Mouse (Mus musculus) midbrain, embryonic 12.5 days (tissue): ENCODE results near the gene Robo4. TPM values are rescaled to one million over a fixed set of nuclear protein-coding genes. Genes with fewer than 3 reads are reported as not detected.

Experiments
- ATAC-seq: fragments of 200-750 bp; cut with Nextera tagmentation; 2 replicates; pipeline ENCODE4 v1.8.0; 2017; ENCODE audit warnings: low read depth, moderate TSS enrichment, moderate library complexity; ENCODE audit not compliant: low FRiP score
- H3K27ac ChIP-seq: fragments of 300-500 bp; sonication (generic); replicated peaks from 2 replicates; pipeline ENCODE4 v1.5.1; 2016; ENCODE audit warnings: mild to moderate bottlenecking
- H3K27me3 ChIP-seq: fragments of 300-500 bp; sonication (generic); 2 replicates; pipeline ENCODE4 v1.6.1; 2016; ENCODE audit warnings: mild to moderate bottlenecking
- H3K36me3 ChIP-seq: fragments of 300-500 bp; sonication (generic); 2 replicates; pipeline ENCODE4 v1.6.1; 2016
- H3K4me1 ChIP-seq: fragments of 300-500 bp; sonication (generic); 2 replicates; pipeline ENCODE4 v1.6.1; 2016
- H3K4me2 ChIP-seq: fragments of 300-500 bp; sonication (generic); replicated peaks from 2 replicates; pipeline ENCODE4 v1.6.1; 2016; ENCODE audit warnings: mild to moderate bottlenecking, moderate library complexity
- H3K4me3 ChIP-seq: fragments of 300-500 bp; sonication (generic); 2 replicates; pipeline ENCODE4 v1.5.1; 2016; ENCODE audit warnings: mild to moderate bottlenecking
- H3K9ac ChIP-seq: fragments of 300-500 bp; sonication (generic); replicated peaks from 2 replicates; pipeline ENCODE4 v1.6.1; 2016; ENCODE audit warnings: mild to moderate bottlenecking, moderate library complexity
- H3K9me3 ChIP-seq: fragments of 300-500 bp; sonication (generic); 2 replicates; pipeline ENCODE4 v1.6.1; 2016; ENCODE audit warnings: mild to moderate bottlenecking
- WGBS: fragments of 180-500 bp; shearing (Covaris S2); methylation state at CpG from one replicate; pipeline ENCODE4 v1.1.7; 2016; 5-methylcytosine and 5-hydroxymethylcytosine counted together
- polyA plus RNA-seq: library from polyadenylated mRNA; unstranded; fragments of >200 nt; fragmentation: Nextera tagmentation; extraction: Ambion mirVana; gene quantifications from 2 replicates; pipeline ENCODE4 v1.2.1, GENCODE M21; 2016

The Robo4 gene
- polyA plus RNA-seq, 1 experiment from 2014 or later, result 6.1 TPM

GRCm38 (mm10) chr9:37368860-37369259 lies 32.8 kb upstream of the Robo4 start:
- WGBS, result 82% methylated on average over 8 of the region's 8 CpGs
- ATAC-seq, result no peak
- Histone ChIP-seq H3K27me3 (no peaks in the 10 kb centered on the region), H3K4me3 (no peak overlapping the region), H3K4me1 (no peaks in the 10 kb centered on the region), H3K27ac (no peak overlapping the region), H3K9ac (no peak overlapping the region), H3K9me3 (no peaks in the 10 kb centered on the region), H3K4me2 (no peak overlapping the region), H3K36me3 (no peaks in the 10 kb centered on the region)

- no peak for ATAC-seq
- Histone ChIP-seq H3K4me1 (no peaks in the 10 kb centered on the region), H3K9me3 (no peaks in the 10 kb centered on the region), H3K27ac (no peak overlapping the region), H3K9ac (no peak overlapping the region), H3K4me3 (no peak overlapping the region), H3K36me3 (no peaks in the 10 kb centered on the region), H3K4me2 (no peak overlapping the region), H3K27me3 (no peaks in the 10 kb centered on the region)
- 89% methylated on average over 7 of the region's 7 CpGs for WGBS
Measured at GRCm38 (mm10) chr9:37371232-37371801, 30.4 kb upstream of the Robo4 start.

GRCm38 (mm10) chr9:37375718-37376117 lies 26.0 kb upstream of the Robo4 start:
- no peak overlapping the region for H3K27ac ChIP-seq
- no peak overlapping the region for H3K9ac ChIP-seq
- H3K27me3 ChIP-seq, result no peaks in the 10 kb centered on the region
- no peaks in the 10 kb centered on the region for H3K4me1 ChIP-seq
- no peaks in the 10 kb centered on the region for H3K9me3 ChIP-seq
- H3K4me3 ChIP-seq, result no peak overlapping the region
- no peaks in the 10 kb centered on the region for H3K36me3 ChIP-seq
- 88% methylated on average over 5 of the region's 5 CpGs for WGBS
- no peak for ATAC-seq
- no peak overlapping the region for H3K4me2 ChIP-seq

GRCm38 (mm10) chr9:37383161-37383560 lies 18.5 kb upstream of the Robo4 start:
- no peak for ATAC-seq
- Histone ChIP-seq H3K9ac (no peak overlapping the region), H3K36me3 (no peaks in the 10 kb centered on the region), H3K4me2 (no peak overlapping the region), H3K27me3 (peaks cover 34% of the 10 kb centered on the region), H3K9me3 (no peaks in the 10 kb centered on the region), H3K27ac (no peak overlapping the region), H3K4me1 (peaks cover 6% of the 10 kb centered on the region; the same call in 1 of the 2 replicates), H3K4me3 (no peak overlapping the region)
- WGBS, result 96% methylated on average over 6 of the region's 6 CpGs

GRCm38 (mm10) chr9:37384284-37385182 lies 17.2 kb upstream of the Robo4 start:
- H3K27me3 ChIP-seq, result peaks cover 34% of the 10 kb centered on the region
- H3K4me3 ChIP-seq, result peak overlapping the region; percentile 52
- peak; percentile 87 for ATAC-seq
- peak overlapping the region; percentile 66 for H3K9ac ChIP-seq
- H3K9me3 ChIP-seq, result no peaks in the 10 kb centered on the region
- WGBS, result 11% methylated on average over 52 of the region's 54 CpGs
- H3K36me3 ChIP-seq, result no peaks in the 10 kb centered on the region
- peak overlapping the region; percentile 79 for H3K4me2 ChIP-seq
- peaks cover 6% of the 10 kb centered on the region; the same call in 1 of the 2 replicates for H3K4me1 ChIP-seq
- no peak overlapping the region; the same call in 1 of the 2 replicates for H3K27ac ChIP-seq

GRCm38 (mm10) chr9:37390891-37391290 lies 10.8 kb upstream of the Robo4 start:
- no peak overlapping the region for H3K4me2 ChIP-seq
- ATAC-seq, result no peak
- peaks cover 3% of the 10 kb centered on the region for H3K27me3 ChIP-seq
- H3K36me3 ChIP-seq, result no peaks in the 10 kb centered on the region
- no peaks in the 10 kb centered on the region for H3K9me3 ChIP-seq
- 58% methylated on average over 2 of the region's 2 CpGs for WGBS
- H3K27ac ChIP-seq, result no peak overlapping the region
- no peak overlapping the region for H3K4me3 ChIP-seq
- no peak overlapping the region for H3K9ac ChIP-seq
- H3K4me1 ChIP-seq, result no peaks in the 10 kb centered on the region

GRCm38 (mm10) chr9:37392071-37392470 lies 9.6 kb upstream of the Robo4 start:
- Histone ChIP-seq H3K9ac (no peak overlapping the region), H3K27me3 (no peaks in the 10 kb centered on the region), H3K4me2 (no peak overlapping the region), H3K9me3 (no peaks in the 10 kb centered on the region), H3K4me3 (no peak overlapping the region), H3K27ac (no peak overlapping the region), H3K4me1 (no peaks in the 10 kb centered on the region), H3K36me3 (no peaks in the 10 kb centered on the region)
- 41% methylated on average over 2 of the region's 2 CpGs for WGBS
- no peak for ATAC-seq

GRCm38 (mm10) chr9:37393482-37394131 lies 8.1 kb upstream of the Robo4 start:
- no peak overlapping the region for H3K9ac ChIP-seq
- H3K4me3 ChIP-seq, result no peak overlapping the region
- no peaks in the 10 kb centered on the region for H3K4me1 ChIP-seq
- ATAC-seq, result no peak
- no peak overlapping the region for H3K27ac ChIP-seq
- no peak overlapping the region for H3K4me2 ChIP-seq
- H3K36me3 ChIP-seq, result no peaks in the 10 kb centered on the region
- H3K27me3 ChIP-seq, result no peaks in the 10 kb centered on the region
- no peaks in the 10 kb centered on the region for H3K9me3 ChIP-seq
- WGBS, result 82% methylated on average over 8 of the region's 8 CpGs

GRCm38 (mm10) chr9:37400585-37400984 lies 1.1 kb upstream of the Robo4 start:
- Histone ChIP-seq H3K27ac (no peak overlapping the region), H3K4me3 (no peak overlapping the region), H3K27me3 (no peaks in the 10 kb centered on the region), H3K4me1 (no peaks in the 10 kb centered on the region), H3K9ac (no peak overlapping the region), H3K4me2 (no peak overlapping the region), H3K36me3 (no peaks in the 10 kb centered on the region), H3K9me3 (no peaks in the 10 kb centered on the region)
- 47% methylated on average over 2 of the region's 2 CpGs for WGBS
- no peak for ATAC-seq

GRCm38 (mm10) chr9:37402501-37402900 lies 804 bp downstream of the Robo4 start:
- H3K27ac ChIP-seq, result no peak overlapping the region
- H3K36me3 ChIP-seq, result no peaks in the 10 kb centered on the region
- no peak for ATAC-seq
- no peak overlapping the region for H3K4me3 ChIP-seq
- H3K4me2 ChIP-seq, result no peak overlapping the region
- H3K9me3 ChIP-seq, result no peaks in the 10 kb centered on the region
- no peak overlapping the region for H3K9ac ChIP-seq
- H3K27me3 ChIP-seq, result peaks cover 5% of the 10 kb centered on the region; the same call in 1 of the 2 replicates
- H3K4me1 ChIP-seq, result no peaks in the 10 kb centered on the region
- 92% methylated on average over 7 of the region's 7 CpGs for WGBS

GRCm38 (mm10) chr9:37403011-37403410 lies 1.3 kb downstream of the Robo4 start:
- H3K4me3 ChIP-seq, result no peak overlapping the region
- 0 out of 2 replicates have a peak, but pooled peaks cover 3% of the 10 kb centered on the region for H3K4me1 ChIP-seq
- no peak overlapping the region for H3K4me2 ChIP-seq
- no peaks in the 10 kb centered on the region for H3K36me3 ChIP-seq
- ATAC-seq, result no peak
- peaks cover 9% of the 10 kb centered on the region for H3K27me3 ChIP-seq
- H3K9me3 ChIP-seq, result no peaks in the 10 kb centered on the region
- WGBS, result 87% methylated on average over 7 of the region's 7 CpGs
- no peak overlapping the region for H3K27ac ChIP-seq
- H3K9ac ChIP-seq, result no peak overlapping the region

- H3K9me3 ChIP-seq, result no peaks in the 10 kb centered on the region
- 0 out of 2 replicates have a peak, but pooled peaks cover 5% of the 10 kb centered on the region for H3K4me1 ChIP-seq
- no peak overlapping the region for H3K9ac ChIP-seq
- peak; percentile 42; the same call in 1 of the 2 replicates for ATAC-seq
- 0% methylated on average over 1 of the region's 1 CpGs for WGBS
- H3K4me3 ChIP-seq, result no peak overlapping the region
- H3K27me3 ChIP-seq, result peaks cover 11% of the 10 kb centered on the region
- no peak overlapping the region for H3K27ac ChIP-seq
- no peak overlapping the region for H3K4me2 ChIP-seq
- no peaks in the 10 kb centered on the region for H3K36me3 ChIP-seq
Measured at GRCm38 (mm10) chr9:37406372-37406771, 4.7 kb downstream of the Robo4 start.
